Mouse (Mus musculus) stomach, postnatal 0 days (tissue): ENCODE data around the gene Serac1. TPM values are rescaled to one million over a fixed set of nuclear protein-coding genes. Genes with fewer than 3 reads are reported as not detected.

Experiments
- ATAC-seq: fragments of 200-750 bp; cut with Nextera tagmentation; 2 replicates; pipeline ENCODE4 v1.8.0; 2017; ENCODE audit not compliant: low FRiP score, low TSS enrichment
- DNase-seq: peaks from one replicate; pipeline ENCODE4 v3.0.0-alpha.2; 2016; ENCODE audit warnings: low spot score
- H3K27ac ChIP-seq: fragments of 300-500 bp; sonication (generic); replicated peaks from 2 replicates; pipeline ENCODE4 v1.5.1; 2014; ENCODE audit warnings: mild to moderate bottlenecking, control low read depth
- H3K27me3 ChIP-seq: fragments of 300-500 bp; sonication (generic); 2 replicates; pipeline ENCODE4 v1.6.1; 2014; ENCODE audit warnings: low read length; ENCODE audit not compliant: control insufficient read depth, insufficient read depth
- H3K36me3 ChIP-seq: fragments of 300-500 bp; sonication (generic); 2 replicates; pipeline ENCODE4 v1.6.1; 2014; ENCODE audit warnings: low read length, mixed read lengths; ENCODE audit not compliant: control insufficient read depth, insufficient read depth
- H3K4me1 ChIP-seq: fragments of 300-500 bp; sonication (generic); replicated peaks from 2 replicates; pipeline ENCODE4 v1.6.1; 2014; ENCODE audit warnings: antibody characterized with exemption; ENCODE audit not compliant: control insufficient read depth, insufficient read depth
- H3K4me2 ChIP-seq: fragments of 300-500 bp; sonication (generic); replicated peaks from 2 replicates; pipeline ENCODE4 v1.6.1; 2014; ENCODE audit warnings: low read depth, mild to moderate bottlenecking, control low read depth, moderate library complexity
- H3K4me3 ChIP-seq: fragments of 300-500 bp; sonication (generic); 2 replicates; pipeline ENCODE4 v1.5.1; 2014; ENCODE audit warnings: low read depth, low read length, control low read depth
- H3K9ac ChIP-seq: fragments of 300-500 bp; sonication (generic); 2 replicates; pipeline ENCODE4 v1.6.1; 2014; ENCODE audit warnings: mild to moderate bottlenecking, low read length, control low read depth, mixed read lengths
- H3K9me3 ChIP-seq: fragments of 300-500 bp; sonication (generic); 2 replicates; pipeline ENCODE4 v1.6.1; 2016; ENCODE audit warnings: low read length; ENCODE audit not compliant: control insufficient read depth
- CTCF ChIP-seq: IDR thresholded peaks from 2 replicates; pipeline ENCODE4 v1.5.1; 2016; ENCODE audit warnings: antibody characterized with exemption, low read depth, mild to moderate bottlenecking, moderate library complexity
- EP300 ChIP-seq: optimal IDR thresholded peaks from 2 replicates; pipeline ENCODE3; 2016; ENCODE audit warnings: antibody characterized with exemption
- WGBS: fragments of 180-500 bp; shearing (Covaris S2); extraction: QIAGEN DNeasy Blood & Tissue Kit; methylation state at CpG from one replicate; pipeline ENCODE4 v1.1.7; 2014; 5-methylcytosine and 5-hydroxymethylcytosine counted together
- polyA plus RNA-seq: library from polyadenylated mRNA; unstranded; fragments of >200 nt; fragmentation: Nextera tagmentation; extraction: Ambion mirVana; gene quantifications from 2 replicates; pipeline ENCODE4 v1.2.1, GENCODE M21; 2015

Gene Serac1
- polyA plus RNA-seq, 1 experiment from 2014 or later: 1.4 TPM

DNA sequence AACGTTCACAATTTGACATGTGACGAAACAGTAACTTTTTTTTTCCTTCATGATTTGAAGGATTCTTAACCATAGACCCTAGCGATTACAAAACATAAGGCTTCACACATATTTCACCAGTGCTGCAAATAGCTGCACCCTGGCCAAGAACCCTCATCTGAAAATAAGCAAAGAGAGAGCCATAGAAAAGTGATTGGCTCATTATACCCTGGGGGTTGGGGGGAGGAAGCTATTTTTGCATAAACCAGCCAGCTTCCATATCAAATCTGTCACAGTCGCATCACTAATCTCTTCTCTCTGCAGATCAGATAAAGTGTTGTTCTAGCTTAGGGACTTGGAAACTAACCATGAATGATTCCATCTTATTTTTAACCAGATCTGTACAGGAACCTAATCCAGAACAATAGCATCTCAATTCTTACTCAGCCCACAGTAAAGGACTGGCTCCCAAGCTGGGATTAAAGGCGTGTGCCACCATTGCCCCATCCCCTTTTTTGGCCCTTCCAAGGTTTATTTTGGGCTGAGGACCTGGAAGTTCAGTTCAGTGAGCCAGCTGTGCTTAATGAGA is 3.9 kb upstream of the Serac1 start:
- Histone ChIP-seq H3K36me3 (peaks cover 10% of the 10 kb centered on the region; the same call in 1 of the 2 replicates), H3K4me3 (no peak overlapping the region), H3K27ac (no peak overlapping the region), H3K27me3 (no peaks in the 10 kb centered on the region), H3K9me3 (no peaks in the 10 kb centered on the region), H3K9ac (no peak overlapping the region), H3K4me1 (no peaks in the 10 kb centered on the region), H3K4me2 (no peak overlapping the region)
- no peak for TF ChIP-seq CTCF
- TF ChIP-seq EP300: no peak
- DNase-seq: no peak
- ATAC-seq: no peak
- 83% methylated on average over 5 of the region's 5 CpGs for WGBS

DNA sequence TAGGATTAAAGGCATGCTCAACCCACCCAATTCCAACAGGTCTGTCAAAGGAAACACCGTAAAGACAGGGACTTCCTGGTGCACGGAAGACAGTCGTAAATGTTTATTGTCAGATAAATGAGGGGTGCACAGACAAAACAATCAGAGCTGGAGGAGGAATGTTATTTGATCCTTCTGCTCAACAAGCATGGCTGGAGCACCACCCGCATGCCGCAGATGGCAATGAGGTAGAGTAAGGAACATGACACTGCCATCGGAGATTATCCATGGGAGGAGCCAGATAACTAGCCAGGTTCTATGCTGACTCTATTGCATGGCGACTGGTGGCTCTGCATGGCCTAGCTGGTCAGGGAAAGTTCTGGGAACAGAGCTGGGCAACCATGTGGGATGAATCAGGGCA is 6.1 kb downstream of the Serac1 start:
- WGBS: 73% methylated on average over 7 of the region's 7 CpGs
- DNase-seq: no peak
- TF ChIP-seq CTCF (no peak), EP300 (no peak)

DNA sequence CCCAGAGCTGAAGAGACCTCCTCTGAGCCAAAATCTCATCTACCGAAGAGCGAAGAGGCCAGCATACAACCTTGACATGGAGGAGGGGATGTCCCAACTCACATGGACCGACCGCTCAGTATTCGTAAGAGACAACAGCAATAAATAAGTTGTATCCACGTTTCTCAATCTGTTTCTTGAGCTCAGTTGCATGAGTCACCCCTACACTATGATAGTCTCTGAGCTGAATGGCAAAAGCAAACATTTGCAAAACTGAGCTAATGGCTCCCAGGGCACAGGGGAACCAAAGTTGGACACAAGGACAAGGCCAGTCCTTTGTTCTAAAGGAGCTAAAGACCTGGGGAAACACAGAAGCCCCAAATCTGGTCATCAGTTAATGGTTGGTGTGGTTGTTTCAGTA is 9.7 kb downstream of the Serac1 start:
- no peaks in the 10 kb centered on the region for H3K27me3 ChIP-seq
- no peaks in the 10 kb centered on the region for H3K4me1 ChIP-seq
- WGBS: 85% methylated on average over 6 of the region's 6 CpGs
- DNase-seq (peak; percentile 23), ATAC-seq (peak; percentile 81)
- H3K4me2 ChIP-seq: no peak overlapping the region
- H3K27ac ChIP-seq: no peak overlapping the region
- H3K4me3 ChIP-seq: no peak overlapping the region
- no peak overlapping the region for H3K9ac ChIP-seq
- no peaks in the 10 kb centered on the region for H3K9me3 ChIP-seq
- TF ChIP-seq EP300: no peak
- no peak for TF ChIP-seq CTCF
- peaks cover 4% of the 10 kb centered on the region; the same call in 1 of the 2 replicates for H3K36me3 ChIP-seq

More for the DNA sequence above, 6.1 kb downstream of the Serac1 start:
- Histone ChIP-seq H3K4me3 (no peak overlapping the region), H3K9me3 (no peaks in the 10 kb centered on the region), H3K4me2 (no peak overlapping the region), H3K36me3 (peaks cover 2% of the 10 kb centered on the region; the same call in 1 of the 2 replicates), H3K27ac (no peak overlapping the region), H3K9ac (no peak overlapping the region), H3K27me3 (no peaks in the 10 kb centered on the region), H3K4me1 (no peaks in the 10 kb centered on the region)
- ATAC-seq: no peak

DNA sequence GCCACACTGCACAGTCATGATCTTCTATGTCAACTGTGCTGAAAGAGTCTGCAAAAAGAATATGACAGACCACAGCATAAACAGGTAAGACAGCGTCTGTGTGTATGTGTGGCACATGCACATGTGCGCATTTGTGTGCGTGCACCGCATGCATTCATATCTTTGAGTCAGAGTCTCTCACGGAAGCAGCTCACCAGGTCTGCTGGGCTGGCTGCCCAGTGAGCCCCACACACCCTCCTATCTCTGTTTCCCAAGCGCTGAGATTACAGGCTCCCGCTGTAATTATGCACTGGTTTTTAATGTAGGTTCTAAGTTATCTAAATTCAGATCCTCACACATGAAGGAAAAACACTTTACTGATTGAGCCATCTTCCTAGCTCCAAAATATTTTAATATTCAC is 11.9 kb downstream of the Serac1 start:
- Histone ChIP-seq H3K27ac (no peak overlapping the region), H3K4me2 (no peak overlapping the region), H3K9ac (no peak overlapping the region), H3K4me1 (no peaks in the 10 kb centered on the region), H3K27me3 (no peaks in the 10 kb centered on the region), H3K36me3 (peaks cover 11% of the 10 kb centered on the region; the same call in 1 of the 2 replicates), H3K9me3 (no peaks in the 10 kb centered on the region), H3K4me3 (no peak overlapping the region)
- WGBS: 91% methylated on average over 7 of the region's 7 CpGs
- no peak for DNase-seq
- TF ChIP-seq EP300 (no peak), CTCF (no peak)
- ATAC-seq: no peak

- Histone ChIP-seq H3K9ac (no peak overlapping the region), H3K4me3 (no peak overlapping the region), H3K4me2 (no peak overlapping the region), H3K9me3 (no peaks in the 10 kb centered on the region), H3K4me1 (no peaks in the 10 kb centered on the region), H3K27ac (no peak overlapping the region), H3K27me3 (no peaks in the 10 kb centered on the region), H3K36me3 (peaks cover 11% of the 10 kb centered on the region; the same call in 1 of the 2 replicates)
- no peak for ATAC-seq
- 80% methylated on average over 2 of the region's 2 CpGs for WGBS
- DNase-seq: no peak
- no peak for TF ChIP-seq EP300
- TF ChIP-seq CTCF: no peak
Measured at GRCm38 (mm10) chr17:6066021-6066420, 13.5 kb downstream of the Serac1 start.

GRCm38 (mm10) chr17:6063532-6063931 is 16.0 kb downstream of the Serac1 start:
- no peak for ATAC-seq
- no peak for DNase-seq
- no peak overlapping the region for H3K27ac ChIP-seq
- no peak overlapping the region for H3K4me3 ChIP-seq
- no peaks in the 10 kb centered on the region for H3K4me1 ChIP-seq
- H3K4me2 ChIP-seq: no peak overlapping the region
- H3K36me3 ChIP-seq: peaks cover 11% of the 10 kb centered on the region; the same call in 1 of the 2 replicates
- no peaks in the 10 kb centered on the region for H3K27me3 ChIP-seq
- TF ChIP-seq EP300: no peak
- TF ChIP-seq CTCF: no peak
- no peaks in the 10 kb centered on the region for H3K9me3 ChIP-seq
- 78% methylated on average over 5 of the region's 5 CpGs for WGBS
- H3K9ac ChIP-seq: no peak overlapping the region
